Mouse (Mus musculus) forebrain, embryonic 14.5 days (tissue): ENCODE data around the gene Mup1. TPM values are rescaled to one million over a fixed set of nuclear protein-coding genes. Genes with fewer than 3 reads are reported as not detected.
"Not testable (repeated sequence)": the region's sequence is repeated elsewhere in the genome, so short reads cannot be mapped to it uniquely, and the experiment has no call there.

ENCODE experiments used
- ATAC-seq: fragments of 200-750 bp; cut with Nextera tagmentation; 2 replicates; pipeline ENCODE4 v1.8.0; 2017; ENCODE audit warnings: mild to moderate bottlenecking, moderate library complexity
- DNase-seq: peaks from one replicate; pipeline ENCODE4 v3.0.0-alpha.2; 2015; ENCODE audit warnings: low spot score
- H3K27ac ChIP-seq: fragments of 300-500 bp; sonication (generic); 2 replicates; pipeline ENCODE4 v1.5.1; 2014; ENCODE audit warnings: low read depth, mild to moderate bottlenecking, control low read depth, low read length, moderate library complexity
- H3K27me3 ChIP-seq: fragments of 300-500 bp; sonication (generic); replicated peaks from 2 replicates; pipeline ENCODE4 v1.6.1; 2014; ENCODE audit warnings: low read length, control low read depth, mixed read lengths; ENCODE audit not compliant: control insufficient read depth, insufficient read depth
- H3K36me3 ChIP-seq: fragments of 300-500 bp; sonication (generic); 2 replicates; pipeline ENCODE4 v1.6.1; 2014; ENCODE audit warnings: low read length, control low read depth; ENCODE audit not compliant: control insufficient read depth, insufficient read depth
- H3K4me1 ChIP-seq: fragments of 300-500 bp; sonication (generic); 2 replicates; pipeline ENCODE4 v1.6.1; 2014; ENCODE audit warnings: antibody characterized with exemption, low read length, control low read depth; ENCODE audit not compliant: control insufficient read depth, insufficient read depth
- H3K4me2 ChIP-seq: fragments of 300-500 bp; sonication (generic); 2 replicates; pipeline ENCODE4 v1.6.1; 2014; ENCODE audit warnings: mild to moderate bottlenecking, control low read depth, low read length
- H3K4me3 ChIP-seq: fragments of 300-500 bp; sonication (generic); 2 replicates; pipeline ENCODE4 v1.5.1; 2014; ENCODE audit warnings: low read depth, low read length, control low read depth
- H3K9ac ChIP-seq: fragments of 300-500 bp; sonication (generic); 2 replicates; pipeline ENCODE4 v1.6.1; 2014; ENCODE audit warnings: mild to moderate bottlenecking, low read length, control low read depth, moderate library complexity
- H3K9me3 ChIP-seq: fragments of 300-500 bp; sonication (generic); replicated peaks from 2 replicates; pipeline ENCODE4 v1.6.1; 2016; ENCODE audit warnings: low read length, control low read depth, mixed read lengths; ENCODE audit not compliant: control insufficient read depth
- WGBS: fragments of 180-500 bp; shearing (Covaris S2); extraction: QIAGEN DNeasy Blood & Tissue Kit; methylation state at CpG from one replicate; pipeline ENCODE4 v1.1.7; 2014; 5-methylcytosine and 5-hydroxymethylcytosine counted together
- polyA plus RNA-seq: library from polyadenylated mRNA; unstranded; fragments of >200 nt; fragmentation: Nextera tagmentation; extraction: Ambion mirVana; gene quantifications from 2 replicates; pipeline ENCODE4 v1.2.1, GENCODE M21; 2014

Gene Mup1
- polyA plus RNA-seq = not detected in 2 replicates

- not testable (repeated sequence) for H3K4me3 ChIP-seq, H3K9me3 ChIP-seq, H3K27me3 ChIP-seq, H3K4me2 ChIP-seq, DNase-seq, ATAC-seq, H3K4me1 ChIP-seq, H3K36me3 ChIP-seq, H3K27ac ChIP-seq, H3K9ac ChIP-seq
- 94% methylated on average over 2 of the region's 4 CpGs for WGBS
Measured at GRCm38 (mm10) chr4:60501860-60502259, at the start of gene Mup1. TSS of gene Mup1 (minus strand) at chr4:60501960.

Other genes with a start within 250 kb of the Mup1 start
- gene Mup9, start 80.0 kb downstream of the Mup1 start, polyA plus RNA-seq = not detected in 2 replicates
- not detected in 2 replicates for gene Mup10, start 80.2 kb upstream of the Mup1 start, polyA plus RNA-seq
- not detected in 2 replicates for gene Mup11, start 160.5 kb upstream of the Mup1 start, polyA plus RNA-seq
- not detected in 2 replicates for gene Mup12, start 239.4 kb upstream of the Mup1 start, polyA plus RNA-seq